Mouse (Mus musculus) embryo, embryonic 11.5 days (tissue): ENCODE measurements around the gene Rbm39.
A peak's percentile ranks its signal among the peaks of the same experiment; 100 is the strongest.
"Not testable (repeated sequence)": the region's sequence is repeated elsewhere in the genome, so short reads cannot be mapped to it uniquely, and the experiment has no call there.

Experiments
- DNase-seq: peaks from one replicate; pipeline ENCODE4 v3.0.0-alpha.2; 2012; ENCODE audit warnings: low read depth, low spot score

The Rbm39 gene

DNA sequence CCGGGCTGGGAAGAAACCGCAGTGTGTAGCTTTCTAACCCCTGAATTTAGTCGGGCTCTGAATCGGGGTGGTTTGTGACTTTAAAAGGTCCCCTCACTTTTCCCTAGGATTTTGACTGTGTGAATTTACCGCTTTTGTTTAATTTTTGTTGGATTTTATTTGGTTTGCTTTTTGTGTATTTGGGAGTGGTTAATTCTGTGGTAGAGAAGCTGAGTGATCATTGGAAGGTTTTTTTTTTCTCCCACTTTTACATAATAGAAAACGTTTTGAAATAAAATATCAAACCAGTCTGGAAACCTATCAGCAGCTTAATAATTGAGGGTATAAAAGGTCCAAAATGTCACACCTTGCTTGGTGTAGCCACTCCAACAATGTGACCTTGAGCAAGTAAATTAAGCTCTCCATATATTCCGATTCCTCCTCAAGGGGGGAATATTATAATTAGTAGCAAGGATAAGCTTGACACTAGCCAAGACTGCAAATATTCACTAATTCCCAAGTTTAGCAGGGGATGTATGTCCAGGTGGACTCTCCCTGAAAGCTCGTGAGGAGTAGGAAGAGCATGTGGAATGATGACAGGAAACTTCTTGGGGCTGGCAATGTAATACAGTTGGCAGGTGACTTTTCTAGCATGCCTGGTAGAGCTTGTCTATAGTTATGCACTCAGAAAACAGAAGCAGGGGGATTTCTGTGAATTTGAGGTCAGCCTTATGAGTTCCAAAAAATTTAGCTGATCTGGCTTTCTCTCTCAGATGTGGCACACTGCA lies 969 bp upstream of the Rbm39 start:
- DNase-seq, result no peak

DNA sequence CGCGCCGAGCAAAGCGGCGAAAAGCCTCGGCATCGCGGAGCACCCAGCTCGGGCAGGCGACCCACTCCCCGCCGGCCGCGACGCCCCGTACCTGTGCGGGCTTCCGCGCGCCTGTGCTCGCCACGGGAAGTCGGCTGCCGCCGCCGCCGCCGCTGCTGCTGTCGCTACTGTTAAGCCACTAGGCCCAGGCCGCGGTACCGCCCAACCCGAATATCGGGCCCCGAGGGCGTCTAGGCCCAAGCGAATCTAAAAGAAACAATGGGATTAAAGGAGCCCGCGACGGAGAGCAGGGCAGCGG lies 293 bp downstream of the Rbm39 start:
- DNase-seq, result no peak

DNA sequence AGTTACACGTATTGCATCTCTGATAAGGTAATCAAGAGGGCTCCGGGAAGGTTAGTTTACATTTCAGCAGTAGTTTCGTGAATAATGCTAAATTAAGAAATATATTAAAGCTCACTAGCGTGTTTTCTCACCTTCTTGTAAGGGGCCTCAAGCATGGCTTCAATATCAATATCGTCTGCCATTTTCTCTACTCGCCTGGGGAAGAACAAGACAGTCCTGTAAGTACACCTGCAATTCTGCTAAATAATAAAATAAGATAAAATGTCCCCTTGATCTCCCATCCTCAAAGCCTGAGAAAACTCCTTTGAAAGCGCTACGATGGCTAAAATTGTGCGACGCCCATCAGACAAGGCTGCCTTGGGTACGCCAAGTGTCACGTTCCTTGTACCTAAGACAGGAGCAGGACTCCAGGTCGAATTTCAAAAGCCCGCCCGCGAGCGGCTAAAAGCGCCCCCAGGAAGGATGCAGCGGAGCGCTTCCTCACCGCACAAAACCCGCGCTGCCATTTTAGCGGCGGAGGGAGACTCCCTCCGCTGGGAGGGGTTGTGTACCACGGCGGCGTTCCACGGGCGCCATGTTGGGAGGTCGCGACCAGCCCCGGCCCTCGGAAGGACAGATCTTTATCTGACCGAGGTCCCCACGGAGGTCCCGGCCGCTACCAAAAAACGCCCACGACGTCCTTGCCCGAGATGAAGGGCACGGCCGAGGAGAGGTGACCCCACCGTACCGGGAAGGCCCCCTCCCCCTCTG lies 817 bp downstream of the Rbm39 start:
- peak; percentile 65 for DNase-seq

DNA sequence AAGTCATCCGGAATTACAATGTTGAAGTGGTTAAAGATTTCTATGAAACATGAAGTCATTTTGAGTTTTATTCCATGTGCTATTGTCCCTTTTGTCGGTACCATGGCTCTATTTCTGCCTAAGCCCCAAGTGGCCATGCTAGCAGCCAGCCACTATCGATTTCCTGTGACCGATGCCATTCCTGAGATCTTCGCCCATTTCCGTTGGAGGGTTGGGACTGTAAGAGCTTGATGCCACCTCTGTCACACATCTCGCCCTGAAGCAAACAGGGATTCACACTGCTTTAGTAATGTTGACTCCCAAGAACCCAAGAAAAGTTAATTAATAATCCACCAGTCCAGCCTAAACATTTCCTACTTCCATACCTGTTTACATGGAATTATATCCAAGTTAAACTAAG lies 2.4 kb downstream of the Rbm39 start:
- DNase-seq, result no peak

DNA sequence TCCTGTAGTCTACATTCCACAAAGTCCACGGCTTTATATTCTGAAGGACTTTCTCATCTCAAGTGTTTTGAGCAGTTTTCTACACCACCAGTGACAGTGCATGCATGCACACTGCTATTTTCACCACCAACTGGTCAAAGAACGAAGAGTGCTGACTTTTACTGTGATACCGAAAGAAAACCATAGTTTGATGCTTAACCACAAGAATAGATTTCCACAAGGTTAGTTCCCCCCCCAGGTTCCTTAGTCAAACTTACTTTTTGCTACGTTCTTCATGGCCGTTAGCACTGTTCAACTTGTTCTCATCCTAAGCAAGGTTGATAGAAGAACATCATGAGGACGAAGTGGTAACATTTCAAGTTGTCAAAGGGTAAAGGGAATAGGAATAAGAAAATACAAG lies 3.0 kb downstream of the Rbm39 start:
- no peak for DNase-seq

DNA sequence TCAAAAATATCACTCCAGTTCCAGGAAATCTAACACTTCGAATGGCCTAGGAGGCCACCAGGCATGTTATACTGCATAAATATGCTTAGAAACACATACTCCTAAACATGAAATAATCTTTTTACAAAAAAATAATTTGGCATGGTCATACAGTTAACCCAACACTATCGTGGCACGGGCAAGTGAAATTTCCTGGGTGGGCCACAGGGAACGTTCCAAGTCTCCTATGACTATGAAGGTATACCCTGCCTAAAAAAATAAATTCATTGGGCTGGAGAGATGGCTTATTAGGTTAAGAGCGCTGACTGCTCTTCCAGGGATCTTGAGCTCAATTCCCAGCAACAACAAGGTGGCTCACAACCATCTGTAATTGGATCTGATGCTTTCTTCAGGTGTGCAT lies 13.5 kb downstream of the Rbm39 start:
- no peak for DNase-seq

DNA sequence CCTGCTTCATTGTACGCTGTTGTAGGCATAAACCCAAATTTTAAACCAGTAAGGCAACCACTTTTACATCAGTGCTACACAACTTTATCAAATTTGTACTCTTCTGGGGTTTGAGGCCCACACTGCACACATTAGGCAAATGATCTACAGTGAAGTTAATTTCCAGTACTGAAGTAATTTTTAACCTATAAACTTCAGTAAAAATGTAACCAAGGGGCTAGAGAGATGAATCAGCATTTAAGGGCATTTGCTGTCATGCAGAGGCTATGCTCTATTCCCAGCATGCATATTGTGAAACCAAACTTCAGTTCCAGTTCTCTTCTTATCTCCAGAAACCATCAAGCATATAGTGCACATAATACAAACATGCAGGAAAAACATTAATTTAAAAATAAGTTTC lies 14.6 kb downstream of the Rbm39 start:
- no peak for DNase-seq

DNA sequence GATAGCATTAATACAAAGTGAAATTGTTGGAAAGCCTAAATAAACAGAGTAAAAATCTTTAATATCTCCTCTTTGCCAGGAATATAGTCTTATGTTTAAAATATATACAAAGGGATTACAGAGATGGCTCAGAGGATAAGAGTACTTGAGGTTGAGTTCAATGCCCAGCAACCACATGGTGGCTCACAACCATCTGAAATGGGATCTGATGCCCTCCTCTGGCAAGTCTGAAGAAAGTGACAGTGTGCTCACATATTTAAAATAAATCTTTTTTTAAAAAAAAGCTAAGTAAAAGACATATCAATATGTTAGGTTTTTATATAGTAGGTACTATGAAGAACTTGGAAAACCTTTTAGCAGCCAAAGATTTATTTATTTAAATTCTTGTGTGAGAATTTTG lies 28.5 kb downstream of the Rbm39 start:
- no peak for DNase-seq

DNA sequence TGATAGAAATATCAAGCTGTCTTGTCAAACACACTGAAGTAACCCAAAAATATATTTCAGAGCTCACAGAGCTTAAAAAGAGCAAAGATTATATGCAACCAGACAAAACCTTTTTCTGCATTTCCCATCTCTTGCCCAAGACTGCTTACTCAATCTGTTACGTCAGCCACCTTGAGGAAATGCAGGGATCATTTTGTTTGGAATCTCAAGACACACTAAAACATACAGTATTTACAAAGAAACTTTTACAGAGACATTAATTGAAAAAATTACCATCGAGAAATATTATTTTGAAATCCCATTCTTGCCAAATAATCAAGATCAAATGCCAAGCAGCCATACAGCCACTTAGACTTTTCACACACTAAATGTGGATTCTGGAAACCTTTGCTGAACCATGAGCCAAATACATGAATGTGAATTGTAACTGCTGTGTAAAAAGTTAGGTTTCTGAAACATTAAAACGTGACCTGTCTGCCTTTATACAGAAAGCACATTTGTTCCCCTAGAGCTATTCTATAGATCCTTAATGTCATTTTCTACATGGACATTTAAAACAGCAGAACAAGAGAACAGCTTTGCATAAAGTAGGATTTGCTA lies 32.6 kb downstream of the Rbm39 start:
- DNase-seq, result no peak

DNA sequence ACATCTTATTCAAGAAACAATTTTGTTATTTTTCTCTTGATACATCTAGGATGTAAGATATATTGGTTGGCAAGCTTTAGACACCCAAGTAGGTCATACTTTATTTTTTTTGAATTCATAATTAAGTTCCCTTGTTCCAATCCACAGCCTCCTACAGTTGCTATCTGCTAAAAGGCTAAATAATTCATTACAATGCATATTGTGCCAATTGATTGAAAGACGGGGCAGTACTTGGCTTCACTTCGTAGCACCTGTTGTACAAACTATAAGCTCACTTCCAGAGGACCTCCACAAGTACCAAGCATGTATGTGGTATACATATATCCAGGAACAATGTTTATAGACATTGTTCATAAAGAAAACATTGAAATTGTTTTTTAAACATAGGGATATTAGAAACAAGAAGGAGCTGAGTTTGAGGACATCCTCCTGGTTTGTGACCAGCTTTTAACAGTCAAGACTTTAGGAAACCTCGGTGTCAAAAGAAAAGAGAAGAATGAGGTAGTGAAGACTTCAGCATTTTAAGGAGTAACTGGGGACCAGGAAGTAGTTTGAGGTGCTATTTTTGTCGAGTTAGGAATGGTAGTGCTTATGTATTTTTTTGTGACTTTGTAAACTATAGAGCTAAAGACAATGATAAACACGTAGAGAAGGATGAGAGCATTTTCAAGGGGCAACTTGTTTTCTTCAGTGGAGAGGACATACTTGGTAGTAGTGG lies 33.6 kb downstream of the Rbm39 start:
- no peak for DNase-seq

DNA sequence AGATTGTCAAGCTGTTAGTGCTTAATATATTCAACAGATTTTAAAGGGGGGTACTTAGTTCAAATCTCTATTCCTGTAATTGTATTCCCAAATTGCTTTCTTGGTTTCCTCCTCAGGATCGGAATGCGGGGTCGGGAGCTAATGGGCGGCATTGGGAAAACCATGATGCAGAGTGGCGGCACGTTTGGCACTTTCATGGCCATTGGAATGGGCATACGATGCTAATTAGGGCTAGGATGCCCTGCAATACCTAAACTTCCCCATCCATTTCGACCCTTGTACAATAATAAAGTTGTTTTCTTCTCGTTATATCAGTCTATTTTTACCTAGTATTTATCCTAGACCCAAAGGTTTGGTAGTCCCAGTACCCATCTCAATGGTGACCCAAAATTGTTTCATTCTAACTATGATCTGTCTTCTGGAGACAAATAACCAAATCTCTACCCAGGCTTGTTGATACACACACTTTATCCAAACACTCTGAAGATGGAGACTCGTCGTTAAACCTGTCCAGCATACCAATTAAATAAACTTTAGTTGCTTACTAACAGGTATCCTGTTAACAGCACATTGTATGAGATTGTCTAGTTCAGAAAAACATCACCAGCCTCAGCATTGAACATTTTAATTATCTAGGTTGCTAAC lies 34.4 kb downstream of the Rbm39 start:
- no peak for DNase-seq

DNA sequence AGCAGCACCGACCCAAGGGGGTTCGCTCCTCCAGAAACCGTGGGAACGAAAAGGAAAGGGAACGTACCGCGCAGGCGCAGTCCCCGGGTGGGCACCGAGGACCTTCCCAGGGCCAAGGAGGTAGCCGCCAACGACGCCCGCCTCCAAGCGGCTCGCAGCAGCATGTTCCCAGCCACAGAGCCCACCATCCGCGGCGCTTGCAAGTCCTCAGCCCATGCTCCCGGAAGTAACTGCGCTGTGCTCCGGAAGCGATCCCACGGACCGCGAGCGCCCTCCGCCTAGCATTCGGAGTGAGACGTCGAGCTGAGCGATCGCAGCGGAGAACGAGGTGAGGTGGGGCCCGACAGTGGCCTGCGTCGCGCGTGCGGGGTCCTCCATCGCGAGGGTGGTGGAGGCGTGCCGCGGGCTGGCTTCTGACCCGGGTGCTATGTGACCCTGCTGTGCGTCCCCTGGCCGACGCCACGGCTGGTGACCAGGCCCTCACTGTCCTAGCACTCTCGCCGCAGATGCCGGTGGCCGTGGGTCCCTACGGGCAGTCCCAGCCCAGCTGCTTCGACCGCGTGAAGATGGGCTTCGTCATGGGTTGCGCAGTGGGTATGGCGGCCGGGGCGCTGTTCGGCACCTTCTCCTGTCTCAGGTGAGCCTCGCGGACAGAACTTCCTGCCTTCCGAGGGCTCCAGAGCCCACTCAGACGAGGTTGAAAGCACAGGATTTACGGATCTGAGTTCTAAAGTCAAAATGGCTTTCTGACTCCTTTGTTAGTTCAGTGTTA lies 35.9 kb downstream of the Rbm39 start, which contains the start of the genes Romo1 and Nfs1:
Gene Romo1, plus strand, starts transcription at position 87 of the 772 bp plus-strand sequence.
Gene Nfs1, minus strand, starts transcription at position 234 of the 772 bp plus-strand sequence.
- peak; percentile 93 for DNase-seq

DNA sequence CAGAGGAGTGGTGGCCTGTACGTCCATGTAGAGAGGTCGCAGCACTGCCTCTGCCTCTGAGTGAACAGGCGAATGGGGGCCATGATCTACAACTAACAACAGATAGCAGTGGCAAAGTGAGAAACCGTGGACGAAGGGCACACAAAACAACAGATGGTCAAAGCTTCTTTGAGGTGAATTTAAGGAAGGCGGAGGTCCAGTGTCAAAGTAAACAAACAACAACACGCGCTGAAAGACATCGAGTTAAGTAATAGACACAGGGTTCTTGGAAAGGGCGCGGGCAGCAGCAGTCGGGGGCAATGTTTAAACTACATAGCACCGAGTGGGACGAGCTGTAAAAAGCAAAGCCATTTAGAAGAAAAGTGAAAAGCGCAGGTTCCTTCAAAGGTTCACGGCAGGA lies 36.7 kb downstream of the Rbm39 start:
- no peak for DNase-seq

DNA sequence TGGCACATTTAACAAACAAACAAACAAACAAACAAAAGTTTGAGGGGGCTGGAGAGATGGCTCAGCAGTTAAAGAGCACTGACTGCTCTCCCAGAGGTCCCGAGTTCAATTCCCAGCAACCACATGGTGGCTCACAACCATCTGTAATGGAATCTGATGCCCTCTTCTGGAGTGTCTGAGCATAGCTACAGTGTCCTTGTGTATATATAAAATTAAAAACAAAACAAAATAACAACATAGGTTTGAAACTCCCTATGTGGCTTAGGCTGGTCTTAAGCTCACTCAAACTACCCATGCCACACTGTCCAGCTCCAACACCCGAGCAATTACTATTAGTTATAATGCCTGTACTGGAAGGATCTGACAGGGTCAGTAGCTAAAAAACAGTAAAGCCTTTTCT lies 37.2 kb downstream of the Rbm39 start:
- no peak for DNase-seq

DNA sequence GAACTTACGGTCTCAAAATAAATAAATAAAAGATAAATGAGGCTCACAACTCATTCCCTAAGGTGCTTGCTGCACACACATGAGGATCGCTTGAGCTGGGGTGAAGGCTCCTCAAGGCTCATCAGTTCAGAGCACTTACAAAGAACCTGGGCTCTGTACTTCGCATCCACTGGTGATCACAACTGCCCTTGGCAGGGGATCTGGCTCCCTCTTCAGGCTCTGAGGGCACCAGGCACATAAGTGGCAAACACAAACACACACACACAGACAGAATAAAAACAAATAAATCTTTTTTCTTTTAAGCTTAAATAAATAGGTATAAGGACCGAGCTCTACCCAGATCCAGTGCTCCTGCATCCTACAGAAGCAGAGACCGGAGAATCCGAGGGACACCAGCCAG lies 44.3 kb downstream of the Rbm39 start:
- no peak for DNase-seq

DNA sequence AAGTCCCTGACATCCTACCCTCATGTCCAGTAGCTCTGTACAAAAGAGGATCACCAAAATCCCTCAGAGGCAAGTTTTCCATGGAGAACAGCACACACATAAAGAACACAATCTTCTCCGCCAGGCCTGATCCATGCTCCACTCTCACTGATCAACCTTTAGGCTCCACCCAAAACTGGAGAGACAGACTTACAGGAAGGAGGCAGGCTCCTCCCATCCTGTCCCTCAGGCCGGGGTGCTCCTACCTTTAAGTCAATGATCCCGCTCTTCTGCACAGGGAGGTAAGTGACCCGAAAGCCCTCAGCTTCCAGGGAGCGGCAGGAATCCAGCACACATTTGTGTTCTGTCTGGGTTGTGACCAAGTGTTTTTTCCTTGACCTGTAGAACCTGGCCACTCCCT lies 45.9 kb downstream of the Rbm39 start:
- no peak for DNase-seq

DNA sequence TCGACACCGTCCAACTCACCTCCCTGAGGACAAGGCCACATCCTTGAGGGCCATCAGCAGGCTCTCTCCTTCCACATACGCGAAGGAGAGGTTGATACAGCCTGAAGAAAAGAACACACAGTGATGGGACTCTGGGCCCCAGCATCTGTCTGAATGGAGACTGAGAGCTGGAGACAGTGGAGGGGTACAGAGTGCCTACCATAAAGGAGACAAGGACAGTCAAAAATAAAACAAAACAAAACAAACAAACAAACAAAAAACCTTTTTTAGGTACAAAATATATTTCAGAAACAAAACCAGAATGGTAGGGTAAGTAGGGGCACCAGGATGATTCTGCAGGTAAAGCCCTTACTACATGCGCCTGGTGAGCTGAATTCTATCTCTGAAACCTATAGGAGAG lies 53.0 kb downstream of the Rbm39 start, which contains the start of gene Gm28036:
Gene Gm28036, minus strand, starts transcription at position 101 of the 400 bp plus-strand sequence.
- DNase-seq, result no peak

DNA sequence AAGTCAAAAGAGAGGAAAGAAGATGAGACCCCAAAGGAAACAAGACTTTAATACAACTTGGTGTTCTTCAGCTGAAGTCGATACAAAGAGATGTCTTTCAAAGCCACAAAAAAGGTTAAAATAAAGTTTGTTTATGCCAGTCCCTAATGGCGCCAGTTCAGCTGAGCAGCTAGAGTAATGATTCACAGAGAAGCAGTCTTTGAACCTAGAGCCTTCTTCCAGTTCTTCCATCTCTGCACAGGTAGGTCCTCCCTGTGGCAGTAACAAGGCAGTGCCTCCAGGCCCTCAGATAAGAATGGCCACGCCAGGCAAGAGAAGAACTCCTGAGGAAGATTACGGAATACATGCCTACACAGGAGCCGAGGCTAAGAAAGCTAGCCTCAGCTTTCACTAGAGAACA lies 56.3 kb downstream of the Rbm39 start:
- no peak for DNase-seq

DNA sequence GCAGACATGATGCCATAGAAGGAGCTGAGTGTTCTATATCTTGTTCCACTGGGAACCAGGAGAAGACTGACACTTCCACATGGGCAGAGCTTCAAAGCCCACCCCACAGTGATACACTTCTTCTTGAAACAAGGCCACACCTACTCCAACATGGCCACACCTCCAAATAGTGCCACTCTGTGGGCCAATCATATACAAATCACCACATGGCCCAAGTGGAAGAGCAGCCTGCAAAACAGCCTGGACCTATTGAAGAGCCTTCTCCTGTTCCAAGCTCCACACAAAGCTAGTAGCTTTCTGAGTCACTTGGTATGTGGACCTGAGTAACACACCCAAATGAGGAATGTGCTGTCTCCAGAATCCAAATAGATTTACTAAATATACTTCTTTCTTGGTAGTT lies 60.5 kb downstream of the Rbm39 start:
- DNase-seq, result no peak

DNA sequence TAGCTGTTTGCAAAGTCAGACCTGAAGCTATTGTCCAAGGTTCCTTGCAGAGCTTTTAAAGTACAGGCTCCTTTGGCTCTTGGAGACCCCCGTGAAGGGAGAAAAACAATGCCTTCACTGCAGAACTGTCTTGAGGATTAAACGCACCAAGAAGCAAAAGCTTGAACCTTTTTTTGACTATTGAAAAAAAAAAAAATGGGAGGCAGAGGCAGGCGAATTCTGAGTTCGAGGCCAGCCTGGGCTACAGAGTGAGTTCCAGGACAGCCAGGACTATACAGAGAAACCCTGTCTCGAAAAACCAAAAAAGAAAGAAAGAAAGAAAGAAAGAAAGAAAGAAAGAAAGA lies 68.0 kb downstream of the Rbm39 start:
- not testable (repeated sequence) for DNase-seq
